Mouse (Mus musculus) heart, adult 2 months (tissue): Measurements from ENCODE around the gene Angptl8.

ENCODE experiments used
- CTCF ChIP-seq: fragments of 200-600 bp; IDR thresholded peaks from 2 replicates; pipeline ENCODE4 v1.8.1; 2022; ENCODE audit warnings: antibody characterized with exemption, mild to moderate bottlenecking, moderate library complexity
- EP300 ChIP-seq: fragments of 200-500 bp; IDR thresholded peaks from 2 replicates; pipeline ENCODE4 v1.6.1; 2011; ENCODE audit warnings: low read depth, low read length, control low read depth; ENCODE audit not compliant: insufficient read depth
- POLR2A ChIP-seq: fragments of 200-500 bp; IDR thresholded peaks from 2 replicates; pipeline ENCODE4 v1.6.1; 2011; ENCODE audit warnings: mild to moderate bottlenecking, low read depth, low read length, control low read depth; ENCODE audit not compliant: insufficient read depth

DNA sequence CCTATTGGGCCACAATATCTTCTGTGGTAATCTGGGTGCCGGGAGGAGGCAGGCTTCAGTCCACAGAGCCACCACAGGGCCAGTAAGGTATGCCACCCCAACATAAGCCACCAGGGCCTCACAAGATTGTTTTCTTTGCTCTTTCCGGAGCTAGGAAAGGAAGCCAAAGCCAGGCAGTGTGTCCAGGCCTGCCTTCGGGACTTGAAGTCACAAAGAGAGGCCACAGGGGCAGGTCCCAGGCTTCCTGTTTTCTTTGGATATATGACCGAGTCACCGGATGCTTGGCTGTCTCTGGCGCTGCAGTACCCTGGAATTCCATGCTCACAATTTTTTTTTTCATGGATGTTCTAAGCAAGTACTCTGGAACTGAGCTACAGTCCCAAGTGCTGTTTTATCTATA, 22.8 kb downstream of the Angptl8 start:
- TF ChIP-seq CTCF (peak; percentile 50), EP300 (peak; percentile 87), POLR2A (no peak)
